Mouse (Mus musculus) myocyte (in vitro differentiated cells): ENCODE data around the gene Cd300a.

Experiments
- POLR2A ChIP-seq: IDR thresholded peaks from one replicate; pipeline ENCODE4 v1.6.1; 2011; ENCODE audit warnings: low read depth, mild to moderate bottlenecking, control low read depth, moderate library complexity; ENCODE audit not compliant: insufficient read length
- POLR2AphosphoS2 ChIP-seq: IDR thresholded peaks from one replicate; pipeline ENCODE4 v1.6.1; 2011; ENCODE audit warnings: low read depth, control low read depth; ENCODE audit not compliant: insufficient read length
- USF1 ChIP-seq: IDR thresholded peaks from one replicate; pipeline ENCODE4 v1.6.1; 2011; ENCODE audit warnings: low read depth, mild to moderate bottlenecking, control low read depth, moderate library complexity

GRCm38 (mm10) chr11:114898026-114898425 lies 8.2 kb downstream of the Cd300a start:
- peak; percentile 15 for TF ChIP-seq USF1
- no peak for TF ChIP-seq POLR2A
- no peak for TF ChIP-seq POLR2AphosphoS2
